Mouse (Mus musculus) E14TG2a.4 (cell line): Measurements from ENCODE around the gene Clpb.

Experiments used
- CTCF ChIP-seq: conservative IDR thresholded peaks from 2 replicates; pipeline ENCODE4 v1.5.1; 2014; ENCODE audit warnings: low read length
- NANOG ChIP-seq: IDR thresholded peaks from 2 replicates; pipeline ENCODE4 v1.6.1; 2014; ENCODE audit warnings: borderline replicate concordance, low read length, mixed read lengths
- POU5F1 ChIP-seq: IDR thresholded peaks from 2 replicates; pipeline ENCODE4 v1.6.1; 2014; ENCODE audit warnings: low read length, borderline replicate concordance

GRCm38 (mm10) chr7:101680961-101681360, 17.5 kb downstream of the Clpb start:
- no peak for TF ChIP-seq CTCF
- TF ChIP-seq NANOG: no peak
- TF ChIP-seq POU5F1: no peak
